8 mouse cellular contexts compared by ENCODE assay signal in genomic region chr4:155490990-155491504, GRCm38 (mm10). TPM values are rescaled to one million over a fixed set of nuclear protein-coding genes. Genes with fewer than 3 reads are reported as not detected.
DNase-seq lines count a peak whose midpoint lies in the region; ATAC-seq and TF ChIP-seq lines count a peak whose summit lies in the region.

Gnb1 (plus strand) TSS chr4:155491361.

- no peaks in the 10 kb centered on the region for H3K9me3 ChIP-seq in heart, embryonic 10.5 days
- no peaks in the 10 kb centered on the region for H3K9me3 ChIP-seq in kidney, embryonic 15.5 days (replicated peaks)

- under 1% methylated on average over 53 of the region's 60 CpGs for WGBS in heart, embryonic 10.5 days
- 0% methylated on average over 18 of the region's 60 CpGs for WGBS in kidney, embryonic 15.5 days

- TF ChIP-seq POLR2A in bone marrow macrophage, adult 2 months (IDR thresholded peaks at IDR 0.05; ENCODE audit: borderline replicate concordance, low read depth, low read length) = no peak
- TF ChIP-seq POLR2A in embryonic fibroblast, embryonic 13.5 days (IDR thresholded peaks at IDR 0.05; ENCODE audit: low read depth, low read length) = peak; percentile 62

- no peaks in the 10 kb centered on the region for H3K36me3 ChIP-seq in heart, embryonic 10.5 days
- H3K36me3 ChIP-seq in kidney, embryonic 15.5 days = no peaks in the 10 kb centered on the region

- H3K4me3 ChIP-seq in bone marrow macrophage, adult 2 months (ENCODE audit: insufficient read depth, low read length) = peak within 1 kb of the TSS; percentile 87
- H3K4me3 ChIP-seq in embryonic fibroblast, embryonic 13.5 days (ENCODE audit: insufficient read depth, low read length) = peak within 1 kb of the TSS; percentile 86
- peak within 1 kb of the TSS; percentile 100 for H3K4me3 ChIP-seq in heart, embryonic 10.5 days
- peak within 1 kb of the TSS; percentile 74 for H3K4me3 ChIP-seq in kidney, embryonic 15.5 days (replicated peaks)

- peak; percentile 78 for DNase-seq in 416B (ENCODE audit: low read depth)
- peak; percentile 91 for DNase-seq in heart, embryonic 10.5 days (ENCODE audit: low spot score)
- DNase-seq in liver = peak; percentile 92
- peak; percentile 94 to 99 for DNase-seq in spleen, postnatal 4 days (ENCODE audit: low spot score in 2 of 2)

- peak; percentile 83 for ATAC-seq in kidney, embryonic 15.5 days (replicated peaks; ENCODE audit: low FRiP score)
- peak; percentile 53 for ATAC-seq in monocyte, adult 5-6 weeks (replicated peaks; ENCODE audit: insufficient number of reproducible peaks, low FRiP score, low TSS enrichment, poor library complexity, severe bottlenecking)

- TF ChIP-seq CTCF in bone marrow macrophage, adult 2 months (IDR thresholded peaks at IDR 0.05; ENCODE audit: low read depth, low read length) = no peak
- TF ChIP-seq CTCF in embryonic fibroblast, embryonic 13.5 days (IDR thresholded peaks at IDR 0.05; ENCODE audit: borderline replicate concordance, insufficient read depth, low read length) = no peak

- H3K4me2 ChIP-seq in kidney, embryonic 15.5 days = peak within 1 kb of the TSS; percentile 72

- peaks cover 61% of the 10 kb centered on the region for H3K4me1 ChIP-seq in bone marrow macrophage, adult 2 months (ENCODE audit: control insufficient read depth, insufficient read depth, low read length)
- peaks cover 9% of the 10 kb centered on the region; the same call in 1 of the 2 replicates for H3K4me1 ChIP-seq in embryonic fibroblast, embryonic 13.5 days (ENCODE audit: control insufficient read depth, insufficient read depth, low read length)
- peaks cover 58% of the 10 kb centered on the region for H3K4me1 ChIP-seq in heart, embryonic 10.5 days
- H3K4me1 ChIP-seq in kidney, embryonic 15.5 days = peaks cover 66% of the 10 kb centered on the region

- peak within 1 kb of the TSS; percentile 96 for H3K27ac ChIP-seq in bone marrow macrophage, adult 2 months (ENCODE audit: insufficient read depth, low read depth, low read length)
- H3K27ac ChIP-seq in embryonic fibroblast, embryonic 13.5 days (ENCODE audit: insufficient read depth, low read length) = peak within 1 kb of the TSS; percentile 20
- H3K27ac ChIP-seq in heart, embryonic 10.5 days = peak within 1 kb of the TSS; percentile 100
- peak within 1 kb of the TSS; percentile 94 for H3K27ac ChIP-seq in kidney, embryonic 15.5 days

- H3K27me3 ChIP-seq in heart, embryonic 10.5 days (ENCODE audit: insufficient read depth, poor library complexity, severe bottlenecking) = no peaks in the 10 kb centered on the region
- H3K27me3 ChIP-seq in kidney, embryonic 15.5 days = no peaks in the 10 kb centered on the region

- peak within 1 kb of the TSS; percentile 100 for H3K9ac ChIP-seq in kidney, embryonic 15.5 days

RNA-seq across cellular contexts. Expression of gene Gnb1, which starts in this region (rescaled TPM):
- 383 and 389 TPM in 2 replicates for polyA plus RNA-seq in bone marrow macrophage, adult 2 months (2012; ENCODE audit: insufficient read depth, insufficient read length, missing spikeins)
- polyA plus RNA-seq in embryonic fibroblast, embryonic 13.5 days (2011; ENCODE audit: insufficient read length, low read depth, missing spikeins) = 532 and 536 TPM in 2 replicates
- polyA plus RNA-seq in heart, embryonic 10.5 days (2016; fragmentation: Nextera tagmentation; extraction: Ambion mirVana) = 416 and 440 TPM in 2 replicates
- polyA plus RNA-seq in kidney, embryonic 15.5 days (2015; fragmentation: Nextera tagmentation; extraction: Ambion mirVana) = 476 and 488 TPM in 2 replicates
- total RNA-seq in monocyte, adult 5-6 weeks (2017) = 150 to 269 TPM (median 199 TPM) in 3 replicates

Comparison
In these comparisons a context has a peak if more than half of its experiments do, and no peak if none do; other contexts are left out.
1. Peak in every context shown above with its lines: DNase-seq, ATAC-seq, H3K4me3 ChIP-seq and H3K27ac ChIP-seq.
2. H3K27ac ChIP-seq: peak in every context shown above with its lines; median percentile 100 in heart, embryonic 10.5 days; 96 in bone marrow macrophage, adult 2 months; 94 in kidney, embryonic 15.5 days; 20 in embryonic fibroblast, embryonic 13.5 days.